Mouse (Mus musculus) hindbrain, embryonic 13.5 days (tissue): ENCODE data around the gene Gm45837. TPM values are rescaled to one million over a fixed set of nuclear protein-coding genes. Genes with fewer than 3 reads are reported as not detected.

Source experiments
- ATAC-seq: fragments of 200-750 bp; cut with Nextera tagmentation; 2 replicates; pipeline ENCODE4 v1.8.0; 2017; ENCODE audit warnings: moderate TSS enrichment; ENCODE audit not compliant: low FRiP score
- H3K27ac ChIP-seq: fragments of 300-500 bp; sonication (generic); 2 replicates; pipeline ENCODE4 v1.5.1; 2015; ENCODE audit warnings: inconsistent platforms, mild to moderate bottlenecking, moderate library complexity
- H3K27me3 ChIP-seq: fragments of 300-500 bp; sonication (generic); 2 replicates; pipeline ENCODE4 v1.6.1; 2015; ENCODE audit warnings: mild to moderate bottlenecking, inconsistent platforms
- H3K36me3 ChIP-seq: fragments of 300-500 bp; sonication (generic); 2 replicates; pipeline ENCODE4 v1.6.1; 2015; ENCODE audit warnings: mild to moderate bottlenecking, inconsistent platforms
- H3K4me1 ChIP-seq: fragments of 300-500 bp; sonication (generic); replicated peaks from 2 replicates; pipeline ENCODE4 v1.6.1; 2015; ENCODE audit warnings: inconsistent platforms
- H3K4me2 ChIP-seq: fragments of 300-500 bp; sonication (generic); 2 replicates; pipeline ENCODE4 v1.6.1; 2015; ENCODE audit warnings: inconsistent platforms, mild to moderate bottlenecking, moderate library complexity
- H3K4me3 ChIP-seq: fragments of 300-500 bp; sonication (generic); 2 replicates; pipeline ENCODE4 v1.5.1; 2015; ENCODE audit warnings: mild to moderate bottlenecking, inconsistent platforms
- H3K9ac ChIP-seq: fragments of 300-500 bp; sonication (generic); 2 replicates; pipeline ENCODE4 v1.6.1; 2015; ENCODE audit warnings: mild to moderate bottlenecking, inconsistent platforms
- H3K9me3 ChIP-seq: fragments of 300-500 bp; sonication (generic); 2 replicates; pipeline ENCODE4 v1.6.1; 2016; ENCODE audit warnings: inconsistent platforms
- WGBS: fragments of 180-500 bp; shearing (Covaris S2); methylation state at CpG from one replicate; pipeline ENCODE4 v1.1.7; 2015; 5-methylcytosine and 5-hydroxymethylcytosine counted together
- polyA plus RNA-seq: library from polyadenylated mRNA; unstranded; fragments of >200 nt; fragmentation: Nextera tagmentation; extraction: Ambion mirVana; gene quantifications from 2 replicates; pipeline ENCODE4 v1.2.1, GENCODE M21; 2015

Gm45837 gene
- polyA plus RNA-seq, 1 experiment from 2014 or later: not detected

DNA sequence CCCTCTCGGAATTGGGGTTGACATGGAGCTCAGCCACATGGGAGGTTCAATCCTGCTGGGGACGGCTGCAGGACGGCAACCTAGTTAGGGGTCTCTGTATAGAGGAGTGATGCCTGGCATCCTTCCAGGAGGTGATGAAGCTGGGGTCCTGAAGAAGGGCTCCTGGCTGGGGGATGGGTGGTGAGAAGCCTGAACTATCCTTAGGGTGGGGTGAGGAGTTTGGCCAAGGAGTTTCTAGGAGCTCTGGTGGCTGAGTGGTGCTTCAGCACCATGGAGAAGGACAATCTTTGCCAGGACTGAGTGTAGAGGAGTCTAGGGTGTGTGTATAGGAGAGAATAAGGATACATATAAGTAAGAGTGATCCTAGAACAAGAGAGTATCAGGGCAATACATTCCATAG, 11.4 kb downstream of the Gm45837 start:
- Histone ChIP-seq H3K4me2 (peak overlapping the region; percentile 48), H3K27ac (peak overlapping the region; percentile 64), H3K9ac (peak overlapping the region; percentile 69), H3K27me3 (peaks cover 46% of the 10 kb centered on the region), H3K36me3 (no peaks in the 10 kb centered on the region), H3K4me3 (peak overlapping the region; percentile 32), H3K9me3 (no peaks in the 10 kb centered on the region), H3K4me1 (peaks cover 56% of the 10 kb centered on the region)
- ATAC-seq: 0 out of 2 replicates have a peak, but pooled peaks have one; percentile 2
- 13% methylated on average over 3 of the region's 3 CpGs for WGBS

GRCm38 (mm10) chr7:101422646-101423045, 12.0 kb downstream of the Gm45837 start:
- peaks cover 41% of the 10 kb centered on the region for H3K27me3 ChIP-seq
- no peak for ATAC-seq
- no peak overlapping the region for H3K27ac ChIP-seq
- no peak overlapping the region for H3K9ac ChIP-seq
- H3K4me2 ChIP-seq: peak overlapping the region; percentile 48
- H3K4me3 ChIP-seq: peak overlapping the region; percentile 32; the same call in 1 of the 2 replicates
- no peaks in the 10 kb centered on the region for H3K9me3 ChIP-seq
- H3K4me1 ChIP-seq: peaks cover 56% of the 10 kb centered on the region
- WGBS: 82% methylated on average over 8 of the region's 8 CpGs
- H3K36me3 ChIP-seq: no peaks in the 10 kb centered on the region

DNA sequence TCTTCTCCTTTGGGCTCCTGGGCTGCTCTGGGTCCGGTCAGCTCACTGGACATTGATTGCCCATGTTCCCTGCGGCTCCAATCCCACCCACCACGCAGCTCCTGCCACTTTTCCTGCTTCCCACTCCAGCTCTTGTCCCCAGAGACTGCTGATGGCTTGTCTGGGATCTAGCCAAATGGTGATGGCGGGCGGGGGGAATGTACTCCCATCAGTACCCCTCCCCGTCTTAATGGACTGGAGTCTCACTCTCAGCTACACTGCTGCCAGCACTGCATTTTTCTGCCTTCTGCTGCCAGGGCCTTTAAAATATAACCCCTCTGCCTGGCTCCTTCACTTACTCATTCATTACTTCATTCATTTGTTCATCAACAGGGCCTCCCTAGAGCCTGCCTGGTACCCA, 13.3 kb downstream of the Gm45837 start:
- no peak overlapping the region for H3K4me2 ChIP-seq
- no peak for ATAC-seq
- 55% methylated on average over 6 of the region's 6 CpGs for WGBS

GRCm38 (mm10) chr7:101426692-101427091, 16.0 kb downstream of the Gm45837 start:
- 0 out of 2 replicates have a peak, but pooled peaks cover 11% of the 10 kb centered on the region for H3K27me3 ChIP-seq
- H3K9me3 ChIP-seq: no peaks in the 10 kb centered on the region
- H3K4me2 ChIP-seq: no peak overlapping the region
- no peaks in the 10 kb centered on the region for H3K36me3 ChIP-seq
- no peak overlapping the region for H3K9ac ChIP-seq
- no peak overlapping the region for H3K4me3 ChIP-seq
- H3K27ac ChIP-seq: no peak overlapping the region
- WGBS: 76% methylated on average over 8 of the region's 8 CpGs
- peaks cover 30% of the 10 kb centered on the region for H3K4me1 ChIP-seq
- no peak for ATAC-seq

More for the DNA sequence above, 13.3 kb downstream of the Gm45837 start:
- peaks cover 32% of the 10 kb centered on the region; the same call in 1 of the 2 replicates for H3K27me3 ChIP-seq
- H3K36me3 ChIP-seq: no peaks in the 10 kb centered on the region
- 0 out of 2 replicates have a peak overlapping the region, but pooled peaks have one; percentile 5 for H3K27ac ChIP-seq
- no peaks in the 10 kb centered on the region for H3K9me3 ChIP-seq
- peaks cover 52% of the 10 kb centered on the region for H3K4me1 ChIP-seq
- H3K9ac ChIP-seq: no peak overlapping the region
- H3K4me3 ChIP-seq: no peak overlapping the region

- Histone ChIP-seq H3K4me1 (peaks cover 19% of the 10 kb centered on the region), H3K27me3 (0 out of 2 replicates have a peak, but pooled peaks cover 7% of the 10 kb centered on the region), H3K4me3 (no peak overlapping the region), H3K27ac (no peak overlapping the region), H3K9ac (no peak overlapping the region), H3K9me3 (no peaks in the 10 kb centered on the region), H3K36me3 (no peaks in the 10 kb centered on the region), H3K4me2 (no peak overlapping the region)
- 17% methylated on average over 2 of the region's 2 CpGs for WGBS
- no peak for ATAC-seq
These were observed 17.1 kb downstream of the Gm45837 start for GRCm38 (mm10) chr7:101427736-101428135.

DNA sequence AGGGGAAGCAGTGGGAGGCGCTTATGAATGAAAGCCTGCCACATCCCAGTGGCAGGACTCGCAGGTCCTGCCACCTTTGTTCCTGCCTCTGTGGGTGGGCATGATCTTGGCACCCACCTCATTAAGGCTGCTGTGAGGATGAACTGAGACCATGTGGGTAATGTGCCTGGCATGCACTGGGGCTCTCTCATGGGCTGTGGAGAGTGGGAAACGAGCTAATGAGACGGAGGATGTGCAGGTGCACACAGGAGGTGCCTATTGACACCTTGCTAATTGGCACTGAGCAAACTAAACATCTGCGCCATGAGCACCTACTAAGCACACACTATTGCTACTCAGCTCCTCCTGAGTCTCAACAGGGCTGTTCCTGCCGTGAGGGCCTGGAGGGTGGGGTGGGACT, 24.4 kb downstream of the Gm45837 start:
- no peaks in the 10 kb centered on the region for H3K9me3 ChIP-seq
- H3K4me2 ChIP-seq: no peak overlapping the region
- H3K4me1 ChIP-seq: 0 out of 2 replicates have a peak, but pooled peaks cover 3% of the 10 kb centered on the region
- H3K27ac ChIP-seq: no peak overlapping the region
- ATAC-seq: peak; percentile 34; the same call in 1 of the 2 replicates
- no peaks in the 10 kb centered on the region for H3K27me3 ChIP-seq
- H3K9ac ChIP-seq: no peak overlapping the region
- 59% methylated on average over 6 of the region's 6 CpGs for WGBS
- H3K36me3 ChIP-seq: no peaks in the 10 kb centered on the region
- H3K4me3 ChIP-seq: no peak overlapping the region

GRCm38 (mm10) chr7:101437876-101438275, 27.2 kb downstream of the Gm45837 start:
- Histone ChIP-seq H3K9me3 (no peaks in the 10 kb centered on the region), H3K36me3 (no peaks in the 10 kb centered on the region), H3K27ac (no peak overlapping the region), H3K4me3 (no peak overlapping the region), H3K27me3 (no peaks in the 10 kb centered on the region), H3K9ac (no peak overlapping the region), H3K4me2 (no peak overlapping the region), H3K4me1 (peaks cover 26% of the 10 kb centered on the region; the same call in 1 of the 2 replicates)
- 31% methylated on average over 1 of the region's 1 CpGs for WGBS
- no peak for ATAC-seq

GRCm38 (mm10) chr7:101443093-101443492, 32.4 kb downstream of the Gm45837 start:
- 62% methylated on average over 10 of the region's 10 CpGs for WGBS
- Histone ChIP-seq H3K36me3 (no peaks in the 10 kb centered on the region), H3K27ac (peak overlapping the region; percentile 69), H3K27me3 (0 out of 2 replicates have a peak, but pooled peaks cover 9% of the 10 kb centered on the region), H3K4me1 (peaks cover 30% of the 10 kb centered on the region), H3K4me3 (no peak overlapping the region), H3K9me3 (no peaks in the 10 kb centered on the region), H3K4me2 (no peak overlapping the region), H3K9ac (no peak overlapping the region)
- ATAC-seq: no peak

DNA sequence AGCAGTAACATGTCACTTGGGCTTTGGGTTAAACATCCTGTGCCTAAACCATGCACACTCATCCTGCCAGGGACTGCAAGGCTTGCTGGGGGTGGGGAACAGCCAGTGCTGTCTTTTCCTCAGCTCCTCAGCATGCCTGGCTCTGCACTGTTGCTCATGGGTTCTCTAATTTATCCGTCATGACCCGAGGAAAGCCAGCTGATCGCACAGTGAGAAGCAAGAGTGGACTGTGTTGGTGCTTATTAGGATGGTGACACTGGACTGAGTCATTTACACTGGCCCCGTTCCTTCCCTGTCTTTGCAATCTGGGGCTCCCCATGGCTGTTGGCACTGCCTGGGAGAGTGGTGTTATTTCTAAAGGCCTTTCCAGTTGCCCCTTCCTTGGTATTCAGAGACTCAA, 33.5 kb downstream of the Gm45837 start:
- Histone ChIP-seq H3K9me3 (no peaks in the 10 kb centered on the region), H3K4me3 (no peak overlapping the region), H3K27me3 (0 out of 2 replicates have a peak, but pooled peaks cover 9% of the 10 kb centered on the region), H3K4me1 (peaks cover 30% of the 10 kb centered on the region), H3K4me2 (no peak overlapping the region), H3K9ac (no peak overlapping the region), H3K36me3 (no peaks in the 10 kb centered on the region), H3K27ac (no peak overlapping the region)
- WGBS: 75% methylated on average over 4 of the region's 4 CpGs
- ATAC-seq: no peak

- H3K9ac ChIP-seq: no peak overlapping the region
- no peak for ATAC-seq
- H3K27me3 ChIP-seq: peaks cover 35% of the 10 kb centered on the region
- no peak overlapping the region for H3K4me2 ChIP-seq
- no peak overlapping the region for H3K4me3 ChIP-seq
- peaks cover 15% of the 10 kb centered on the region for H3K4me1 ChIP-seq
- H3K36me3 ChIP-seq: no peaks in the 10 kb centered on the region
- H3K9me3 ChIP-seq: no peaks in the 10 kb centered on the region
- WGBS: 53% methylated on average over 3 of the region's 3 CpGs
- H3K27ac ChIP-seq: no peak overlapping the region
These were observed 39.2 kb downstream of the Gm45837 start for GRCm38 (mm10) chr7:101449855-101450254.

DNA sequence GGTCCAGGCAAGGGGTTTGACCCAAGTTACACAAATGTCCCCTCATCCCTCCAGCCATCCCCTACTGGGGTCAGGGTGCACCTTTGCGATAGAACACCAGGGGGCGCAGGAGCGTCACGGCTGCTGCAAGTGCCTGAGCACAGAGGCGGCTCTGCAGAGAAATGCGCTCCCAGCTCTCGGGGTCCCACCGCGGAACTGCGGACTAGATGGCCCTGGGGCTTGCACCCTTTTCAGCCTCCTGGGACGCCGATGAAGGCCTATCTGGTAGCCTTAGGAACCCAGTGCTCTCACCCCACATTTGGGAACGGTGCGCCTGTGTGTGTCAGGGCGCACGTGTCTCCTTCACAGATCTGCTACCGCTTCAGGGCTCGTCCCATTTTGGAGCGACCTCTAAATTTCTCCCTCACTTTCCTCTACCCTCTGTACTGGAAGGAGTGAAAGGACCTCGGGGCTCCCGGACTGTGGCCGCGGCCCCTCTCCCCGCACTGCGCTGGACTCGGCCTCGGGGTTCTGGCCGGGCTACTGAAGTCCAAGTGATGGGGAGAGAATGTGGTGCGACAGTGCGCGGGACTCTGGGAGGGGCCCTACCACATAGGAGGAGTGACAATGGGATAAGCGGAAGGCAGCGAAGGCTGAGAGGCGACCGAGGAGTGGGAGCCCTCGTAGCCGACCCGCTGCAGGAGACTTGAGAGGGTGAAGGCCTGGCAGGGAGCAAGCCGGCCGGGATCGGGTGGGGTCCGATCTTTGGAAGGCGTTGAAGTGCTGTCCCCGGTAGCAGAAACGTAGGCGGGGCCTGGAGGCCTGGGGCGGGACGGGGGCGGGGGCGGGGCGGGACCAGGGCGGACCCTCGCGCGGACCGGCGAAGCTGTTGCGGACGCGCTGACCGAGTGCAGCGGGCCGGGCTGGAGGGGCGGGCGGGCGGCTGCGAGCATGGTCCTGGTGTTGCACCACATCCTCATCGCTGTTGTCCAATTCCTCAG, 40.0 kb downstream of the Gm45837 start:
- under 1% methylated on average over 45 of the region's 68 CpGs for WGBS
- H3K9me3 ChIP-seq: no peaks in the 10 kb centered on the region
- H3K9ac ChIP-seq: peak overlapping the region; percentile 75
- H3K4me2 ChIP-seq: peak overlapping the region; percentile 99
- H3K36me3 ChIP-seq: no peaks in the 10 kb centered on the region
- H3K27me3 ChIP-seq: peaks cover 41% of the 10 kb centered on the region
- peak overlapping the region; percentile 55 for H3K4me3 ChIP-seq
- no peak overlapping the region for H3K27ac ChIP-seq
- peak; percentile 76 for ATAC-seq
- peaks cover 24% of the 10 kb centered on the region for H3K4me1 ChIP-seq

- Histone ChIP-seq H3K27ac (no peak overlapping the region), H3K36me3 (no peaks in the 10 kb centered on the region), H3K9me3 (no peaks in the 10 kb centered on the region), H3K27me3 (peaks cover 47% of the 10 kb centered on the region), H3K9ac (no peak overlapping the region), H3K4me1 (peaks cover 42% of the 10 kb centered on the region), H3K4me2 (peak overlapping the region; percentile 99), H3K4me3 (no peak overlapping the region; the same call in 1 of the 2 replicates)
- 87% methylated on average over 3 of the region's 3 CpGs for WGBS
- no peak for ATAC-seq
These were observed 42.0 kb downstream of the Gm45837 start for GRCm38 (mm10) chr7:101452669-101453068.
